In genomic region chr17:64723162-64723561, GRCm38 (mm10) we compare ENCODE assay signal across 22 mouse cellular contexts.
DNase-seq lines count a peak whose midpoint lies in the region; ATAC-seq lines count a peak whose summit lies in the region.
"Had no signal": no experiment of that assay in that cellular context is flagged by ENCODE, and none has a peak within 500 bp of the region (broad histone marks: within the 10 kb centered on the region; RNA-seq: fewer than 3 reads in every experiment).

No protein-coding gene starts in this region.

- H3K4me2 ChIP-seq in midbrain, embryonic 11.5 days, result no peak overlapping the region
- H3K4me2 ChIP-seq: forebrain, embryonic 12.5 days; midbrain, embryonic 12.5 days had no signal

- ATAC-seq in CD4-positive, CD25-positive, alpha-beta regulatory T cell, adult 4 months, result peak; percentile 42
- peak; percentile 76 to 78 for ATAC-seq in hematopoietic stem cell, adult 5-6 weeks (replicated peaks in 1 of 2; ENCODE audit: insufficient read depth in 1 of 2, low FRiP score in 2 of 2, low TSS enrichment in 1 of 2, low read depth in 1 of 2, poor library complexity in 2 of 2, severe bottlenecking in 2 of 2)
- peak; percentile 20; the same call in 1 of the 2 replicates for ATAC-seq in monocyte, adult 5-6 weeks (replicated peaks; ENCODE audit: insufficient number of reproducible peaks, low FRiP score, low TSS enrichment, poor library complexity, severe bottlenecking)
- ATAC-seq in midbrain, embryonic 11.5 days (ENCODE audit: low FRiP score), result no peak

- DNase-seq in 416B (ENCODE audit: low read depth), result peak; percentile 54
- DNase-seq in midbrain, embryonic 11.5 days (ENCODE audit: low spot score, missing footprints), result no peak
- DNase-seq in ovary, postnatal 14 days (ENCODE audit: low spot score), result no peak
- no peak for DNase-seq in adrenal gland, adult 2 months
- DNase-seq: cerebellum, adult 8-10 months; gastrocnemius, postnatal 10 days; kidney, adult 8-10 months; kidney, postnatal 14 days; liver; lung, adult 18-20 months; lung, postnatal 14 days; right cerebral cortex, postnatal 25 days; thymus, postnatal 25 days had no signal

- H3K4me3 ChIP-seq in midbrain, embryonic 11.5 days (ENCODE audit: low read depth, low read length), result no peak overlapping the region
- H3K4me3 ChIP-seq: embryonic facial prominence, embryonic 10.5 days; forebrain, embryonic 12.5 days; hindbrain, embryonic 10.5 days; layer of hippocampus, adult 2 months; midbrain, embryonic 12.5 days had no signal

- H3K4me1 ChIP-seq in midbrain, embryonic 11.5 days (ENCODE audit: control insufficient read depth, insufficient read depth, low read length), result no peaks in the 10 kb centered on the region
- H3K4me1 ChIP-seq: embryonic facial prominence, embryonic 10.5 days; forebrain, embryonic 12.5 days; hindbrain, embryonic 10.5 days; midbrain, embryonic 12.5 days had no signal

- 95% methylated on average over 1 of the region's 1 CpGs for WGBS in midbrain, embryonic 11.5 days

- no peaks in the 10 kb centered on the region for H3K36me3 ChIP-seq in midbrain, embryonic 11.5 days (ENCODE audit: control insufficient read depth, insufficient read depth, low read length)
- H3K36me3 ChIP-seq: forebrain, embryonic 12.5 days; G1E; midbrain, embryonic 12.5 days had no signal

- H3K27ac ChIP-seq in midbrain, embryonic 11.5 days (ENCODE audit: low read depth, low read length), result no peak overlapping the region
- H3K27ac ChIP-seq: embryonic facial prominence, embryonic 10.5 days; forebrain, embryonic 12.5 days; hindbrain, embryonic 10.5 days; layer of hippocampus, adult 2 months; midbrain, embryonic 12.5 days had no signal

- H3K27me3 ChIP-seq in midbrain, embryonic 11.5 days (ENCODE audit: control insufficient read depth, insufficient read depth, low read length), result no peaks in the 10 kb centered on the region
- H3K27me3 ChIP-seq: forebrain, embryonic 12.5 days; midbrain, embryonic 12.5 days had no signal

- H3K9me3 ChIP-seq in midbrain, embryonic 11.5 days (ENCODE audit: control insufficient read depth, low read length), result no peaks in the 10 kb centered on the region
- H3K9me3 ChIP-seq: embryonic facial prominence, embryonic 10.5 days; forebrain, embryonic 12.5 days; hindbrain, embryonic 10.5 days; midbrain, embryonic 12.5 days had no signal

- H3K9ac ChIP-seq in midbrain, embryonic 11.5 days (ENCODE audit: low read length), result no peak overlapping the region
- H3K9ac ChIP-seq: forebrain, embryonic 12.5 days; midbrain, embryonic 12.5 days had no signal
